1 mouse cellular context compared by ENCODE assay signal in genomic region chr3:31954213-31954612, GRCm38 (mm10).
TF ChIP-seq lines count a peak whose summit lies in the region.

No protein-coding gene starts in this region.

TF ChIP-seq in CH12.LX, 34 proteins besides CTCF, POLR2A, EP300 and RAD21:
- TF ChIP-seq USF1 (IDR thresholded peaks at IDR 0.05; ENCODE audit: low read depth, low read length) (no peak), CHD2 (IDR thresholded peaks at IDR 0.05; ENCODE audit: low read length) (no peak), TBP (conservative IDR thresholded peaks at IDR 0.05; ENCODE audit: low read depth, low read length) (no peak), UBTF (IDR thresholded peaks at IDR 0.05; ENCODE audit: low read depth, low read length) (no peak), ZC3H11A (IDR thresholded peaks at IDR 0.05; ENCODE audit: low read depth, low read length) (no peak), IRF4 (IDR thresholded peaks at IDR 0.05; ENCODE audit: low read depth, low read length) (no peak), KAT2A (IDR thresholded peaks at IDR 0.05; ENCODE audit: insufficient replicate concordance, low read length) (no peak), NELFE (IDR thresholded peaks at IDR 0.05; ENCODE audit: low read depth, low read length) (no peak), MAFK (IDR thresholded peaks at IDR 0.05; ENCODE audit: insufficient replicate concordance, low read length) (no peak), CHD1 (IDR thresholded peaks at IDR 0.05; ENCODE audit: low read depth, low read length) (no peak), E2F4 (IDR thresholded peaks at IDR 0.05; ENCODE audit: insufficient replicate concordance, low read depth, low read length) (no peak), ZNF384 (IDR thresholded peaks at IDR 0.05; ENCODE audit: low read depth, low read length) (no peak)
